Mouse (Mus musculus) MEL (cell line): ENCODE data around the gene Lrrc17.

Experiments used
- CTCF ChIP-seq, 3 experiments: IDR thresholded peaks in 2 of 3; conservative IDR thresholded peaks in 1 of 3; 2 replicates each; pipeline ENCODE4 v1.5.1; 2011 to 2012; ENCODE audit warnings: low read length in 3 of 3, low read depth in 2 of 3, mild to moderate bottlenecking in 2 of 3, improper control_type of control experiment in 1 of 3, inconsistent platforms in 1 of 3, mixed read lengths in 1 of 3, moderate library complexity in 1 of 3; ENCODE audit not compliant: control insufficient read depth in 1 of 3, insufficient read depth in 1 of 3, poor library complexity in 1 of 3, severe bottlenecking in 1 of 3
- EP300 ChIP-seq, 2 experiments: IDR thresholded peaks; 2 replicates each; pipeline ENCODE4 v1.6.1; 2011; ENCODE audit warnings: improper control_type of control experiment in 2 of 2, low read length in 2 of 2, low read depth in 1 of 2, mild to moderate bottlenecking in 1 of 2
- GATA1 ChIP-seq: IDR thresholded peaks from 2 replicates; pipeline ENCODE4 v1.6.1; 2011; ENCODE audit warnings: low read depth, low read length, improper control_type of control experiment
- HCFC1 ChIP-seq: IDR thresholded peaks from 2 replicates; pipeline ENCODE4 v1.6.1; 2012; ENCODE audit warnings: low read depth, mild to moderate bottlenecking, inconsistent platforms, low read length, improper control_type of control experiment, moderate library complexity
- KAT2A ChIP-seq: conservative IDR thresholded peaks from 2 replicates; pipeline ENCODE4 v1.6.1; 2012; ENCODE audit warnings: low read depth, low read length, improper control_type of control experiment, inconsistent platforms
- MAZ ChIP-seq: IDR thresholded peaks from 2 replicates; pipeline ENCODE4 v1.6.1; 2012; ENCODE audit warnings: low read depth, mild to moderate bottlenecking, inconsistent platforms, low read length, improper control_type of control experiment
- NELFE ChIP-seq: IDR thresholded peaks from 2 replicates; pipeline ENCODE4 v1.6.1; 2011; ENCODE audit warnings: low read depth, low read length, improper control_type of control experiment
- POLR2A ChIP-seq, 2 experiments: IDR thresholded peaks; 2 replicates each; pipeline ENCODE4 v1.6.1; 2011 to 2012; ENCODE audit warnings: low read length in 2 of 2, mild to moderate bottlenecking in 2 of 2, control low read depth in 1 of 2, improper control_type of control experiment in 1 of 2, low read depth in 1 of 2, moderate library complexity in 1 of 2; ENCODE audit not compliant: control insufficient read depth in 1 of 2, insufficient read depth in 1 of 2, poor library complexity in 1 of 2
- UBTF ChIP-seq: IDR thresholded peaks from 2 replicates; pipeline ENCODE4 v1.6.1; 2012; ENCODE audit warnings: low read depth, mild to moderate bottlenecking, inconsistent platforms, low read length, improper control_type of control experiment, moderate library complexity, borderline replicate concordance; ENCODE audit not compliant: insufficient read depth
- USF1 ChIP-seq: IDR thresholded peaks from 2 replicates; pipeline ENCODE4 v1.6.1; 2014; ENCODE audit warnings: low read depth, mild to moderate bottlenecking, inconsistent platforms, low read length, improper control_type of control experiment, moderate library complexity
- ZMIZ1 ChIP-seq: IDR thresholded peaks from 2 replicates; pipeline ENCODE4 v1.6.1; 2012; ENCODE audit warnings: low read depth, mild to moderate bottlenecking, inconsistent platforms, low read length, improper control_type of control experiment, moderate library complexity

DNA sequence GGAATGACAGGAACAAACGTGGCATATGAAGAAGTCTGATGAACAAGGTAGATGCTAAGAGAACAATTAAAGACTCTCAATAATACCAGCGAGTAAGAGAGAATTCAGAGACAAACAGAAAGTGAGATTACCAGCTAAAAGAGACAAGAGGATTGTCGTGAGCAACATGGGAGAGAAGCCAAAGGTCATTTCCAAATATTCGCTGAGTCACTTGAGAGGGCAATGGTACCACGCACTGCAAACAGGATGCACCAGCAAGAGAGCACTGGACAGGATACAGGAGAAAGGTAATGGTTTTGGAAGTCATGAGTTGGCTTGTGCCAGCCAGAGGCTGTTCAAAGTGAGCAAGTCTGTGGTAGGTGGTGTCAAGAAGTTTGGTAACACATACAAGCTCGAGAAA, 62.6 kb downstream of the Lrrc17 start:
- TF ChIP-seq ZMIZ1 = no peak
- no peak for TF ChIP-seq GATA1
- TF ChIP-seq EP300 (IDR thresholded peaks at IDR 0.05; ENCODE audit: low read depth in 1 of 2, low read length in 2 of 2) = no peak
- no peak for TF ChIP-seq CTCF (IDR thresholded peaks at IDR 0.05 in 2 of 3, conservative IDR thresholded peaks at IDR 0.05 in 1 of 3; ENCODE audit: control insufficient read depth in 1 of 3, insufficient read depth in 1 of 3, low read depth in 2 of 3, low read length in 3 of 3, poor library complexity in 1 of 3, severe bottlenecking in 1 of 3)
- no peak for TF ChIP-seq POLR2A (IDR thresholded peaks at IDR 0.05; ENCODE audit: control insufficient read depth in 1 of 2, insufficient read depth in 1 of 2, low read depth in 1 of 2, low read length in 2 of 2, poor library complexity in 1 of 2)
- TF ChIP-seq USF1 = no peak
- TF ChIP-seq NELFE = no peak
- no peak for TF ChIP-seq HCFC1
- no peak for TF ChIP-seq MAZ
- no peak for TF ChIP-seq KAT2A
- no peak for TF ChIP-seq UBTF
